Mouse (Mus musculus) liver, embryonic 11.5 days (tissue): ENCODE results near the gene Usp28. TPM values are rescaled to one million over a fixed set of nuclear protein-coding genes. Genes with fewer than 3 reads are reported as not detected.

Experiments used
- ATAC-seq: fragments of 200-750 bp; cut with Nextera tagmentation; replicated peaks from 2 replicates; pipeline ENCODE4 v1.8.0; 2017; ENCODE audit warnings: moderate number of reproducible peaks, mild to moderate bottlenecking, moderate TSS enrichment, moderate library complexity; ENCODE audit not compliant: low FRiP score
- DNase-seq: peaks from one replicate; pipeline ENCODE4 v3.0.0-alpha.2; 2017; ENCODE audit warnings: low spot score
- H3K27ac ChIP-seq: fragments of 300-500 bp; sonication (generic); 2 replicates; pipeline ENCODE4 v1.5.1; 2014; ENCODE audit warnings: mild to moderate bottlenecking, low read depth, low read length, control low read depth
- H3K27me3 ChIP-seq: fragments of 300-500 bp; sonication (generic); replicated peaks from 2 replicates; pipeline ENCODE4 v1.6.1; 2014; ENCODE audit warnings: low read length, mixed read lengths; ENCODE audit not compliant: control insufficient read depth, insufficient read depth
- H3K36me3 ChIP-seq: fragments of 300-500 bp; sonication (generic); 2 replicates; pipeline ENCODE4 v1.6.1; 2014; ENCODE audit warnings: mild to moderate bottlenecking, low read length, moderate library complexity, mixed read lengths; ENCODE audit not compliant: control insufficient read depth, insufficient read depth
- H3K4me1 ChIP-seq: fragments of 300-500 bp; sonication (generic); replicated peaks from 2 replicates; pipeline ENCODE4 v1.6.1; 2014; ENCODE audit warnings: low read length, mixed read lengths; ENCODE audit not compliant: control insufficient read depth, insufficient read depth
- H3K4me2 ChIP-seq: fragments of 300-500 bp; sonication (generic); 2 replicates; pipeline ENCODE4 v1.6.1; 2014; ENCODE audit warnings: mild to moderate bottlenecking, control low read depth, moderate library complexity
- H3K4me3 ChIP-seq: fragments of 300-500 bp; sonication (generic); 2 replicates; pipeline ENCODE4 v1.5.1; 2014; ENCODE audit warnings: low read depth, low read length, control low read depth
- H3K9ac ChIP-seq: fragments of 300-500 bp; sonication (generic); 2 replicates; pipeline ENCODE4 v1.6.1; 2014; ENCODE audit warnings: low read depth, low read length, control low read depth
- H3K9me3 ChIP-seq: fragments of 300-500 bp; sonication (generic); 2 replicates; pipeline ENCODE4 v1.6.1; 2016; ENCODE audit warnings: low read length, inconsistent platforms, mixed read lengths; ENCODE audit not compliant: control insufficient read depth
- WGBS: fragments of 180-500 bp; shearing (Covaris S2); extraction: QIAGEN DNeasy Blood & Tissue Kit; methylation state at CpG from one replicate; pipeline ENCODE4 v1.1.7; 2014; 5-methylcytosine and 5-hydroxymethylcytosine counted together
- polyA plus RNA-seq: library from polyadenylated mRNA; unstranded; fragments of >200 nt; fragmentation: Nextera tagmentation; extraction: Ambion mirVana; gene quantifications from 2 replicates; pipeline ENCODE4 v1.2.1, GENCODE M21; 2014

The Usp28 gene
- polyA plus RNA-seq, 1 experiment from 2014 or later: 15.4 TPM

GRCm38 (mm10) chr9:49050901-49051300 lies 65.7 kb downstream of the Usp28 start:
- Histone ChIP-seq H3K27me3 (no peaks in the 10 kb centered on the region), H3K4me3 (no peak overlapping the region), H3K27ac (no peak overlapping the region), H3K36me3 (no peaks in the 10 kb centered on the region), H3K4me1 (no peaks in the 10 kb centered on the region), H3K9ac (no peak overlapping the region), H3K4me2 (no peak overlapping the region), H3K9me3 (no peaks in the 10 kb centered on the region)
- 64% methylated on average over 5 of the region's 5 CpGs for WGBS
- ATAC-seq (no peak), DNase-seq (no peak)

GRCm38 (mm10) chr9:49051349-49051748 lies 66.2 kb downstream of the Usp28 start:
- Histone ChIP-seq H3K4me2 (no peak overlapping the region), H3K27ac (no peak overlapping the region), H3K9me3 (no peaks in the 10 kb centered on the region), H3K4me3 (no peak overlapping the region), H3K9ac (no peak overlapping the region), H3K27me3 (no peaks in the 10 kb centered on the region), H3K4me1 (peaks cover 2% of the 10 kb centered on the region; the same call in 1 of the 2 replicates), H3K36me3 (no peaks in the 10 kb centered on the region)
- ATAC-seq: no peak
- 11% methylated on average over 5 of the region's 5 CpGs for WGBS
- no peak for DNase-seq

GRCm38 (mm10) chr9:49054028-49054427 lies 68.9 kb downstream of the Usp28 start:
- Histone ChIP-seq H3K4me3 (no peak overlapping the region), H3K4me2 (no peak overlapping the region), H3K36me3 (no peaks in the 10 kb centered on the region), H3K4me1 (peaks cover 4% of the 10 kb centered on the region; the same call in 1 of the 2 replicates), H3K27me3 (no peaks in the 10 kb centered on the region), H3K9ac (no peak overlapping the region), H3K27ac (no peak overlapping the region), H3K9me3 (no peaks in the 10 kb centered on the region)
- DNase-seq (no peak), ATAC-seq (no peak)
- WGBS: 76% methylated on average over 3 of the region's 3 CpGs

GRCm38 (mm10) chr9:49055333-49056205 lies 70.4 kb downstream of the Usp28 start, which contains the start of gene Zw10:
TSS of gene Zw10 (plus strand) at chr9:49055613.
- Histone ChIP-seq H3K4me2 (peak within 1 kb of the TSS; percentile 63), H3K4me1 (peaks cover 4% of the 10 kb centered on the region; the same call in 1 of the 2 replicates), H3K36me3 (peaks cover 3% of the 10 kb centered on the region; the same call in 1 of the 2 replicates), H3K9ac (peak within 1 kb of the TSS; percentile 87), H3K27ac (peak within 1 kb of the TSS; percentile 15; the same call in 1 of the 2 replicates), H3K9me3 (no peaks in the 10 kb centered on the region), H3K4me3 (peak within 1 kb of the TSS; percentile 88), H3K27me3 (no peaks in the 10 kb centered on the region)
- ATAC-seq: peak; percentile 98
- peak; percentile 91 for DNase-seq
- under 1% methylated on average over 53 of the region's 53 CpGs for WGBS

- Histone ChIP-seq H3K9me3 (no peaks in the 10 kb centered on the region), H3K4me2 (no peak overlapping the region), H3K4me1 (no peaks in the 10 kb centered on the region), H3K27ac (no peak overlapping the region), H3K4me3 (no peak overlapping the region), H3K9ac (no peak overlapping the region), H3K27me3 (no peaks in the 10 kb centered on the region), H3K36me3 (peaks cover 32% of the 10 kb centered on the region)
- DNase-seq (no peak), ATAC-seq (no peak)
- WGBS: 89% methylated on average over 3 of the region's 3 CpGs
Observed at GRCm38 (mm10) chr9:49076847-49077246, 91.7 kb downstream of the Usp28 start.

GRCm38 (mm10) chr9:49081107-49081506 lies 95.9 kb downstream of the Usp28 start, which contains the start of gene Tmprss5:
TSS of gene Tmprss5 (plus strand) at chr9:49081260.
- H3K27ac ChIP-seq: no peak within 1 kb of the TSS
- DNase-seq: no peak
- no peak within 1 kb of the TSS for H3K4me2 ChIP-seq
- H3K9me3 ChIP-seq: no peaks in the 10 kb centered on the region
- H3K9ac ChIP-seq: no peak within 1 kb of the TSS
- no peaks in the 10 kb centered on the region for H3K4me1 ChIP-seq
- 82% methylated on average over 5 of the region's 5 CpGs for WGBS
- no peaks in the 10 kb centered on the region for H3K27me3 ChIP-seq
- no peak within 1 kb of the TSS for H3K4me3 ChIP-seq
- ATAC-seq: no peak
- H3K36me3 ChIP-seq: peaks cover 13% of the 10 kb centered on the region

GRCm38 (mm10) chr9:49081561-49081960 lies 96.4 kb downstream of the Usp28 start:
- ATAC-seq: no peak
- no peaks in the 10 kb centered on the region for H3K9me3 ChIP-seq
- DNase-seq: peak; percentile 37
- H3K4me3 ChIP-seq: no peak overlapping the region
- no peak overlapping the region for H3K9ac ChIP-seq
- H3K4me1 ChIP-seq: no peaks in the 10 kb centered on the region
- no peak overlapping the region for H3K27ac ChIP-seq
- H3K36me3 ChIP-seq: peaks cover 13% of the 10 kb centered on the region
- H3K27me3 ChIP-seq: no peaks in the 10 kb centered on the region
- no peak overlapping the region for H3K4me2 ChIP-seq
- WGBS: 18% methylated on average over 4 of the region's 4 CpGs

GRCm38 (mm10) chr9:49087317-49087716 lies 102.1 kb downstream of the Usp28 start:
- WGBS: 66% methylated on average over 11 of the region's 11 CpGs
- Histone ChIP-seq H3K27me3 (no peaks in the 10 kb centered on the region), H3K9ac (no peak overlapping the region), H3K4me2 (no peak overlapping the region), H3K4me1 (no peaks in the 10 kb centered on the region), H3K36me3 (no peaks in the 10 kb centered on the region), H3K9me3 (no peaks in the 10 kb centered on the region), H3K4me3 (no peak overlapping the region), H3K27ac (no peak overlapping the region)
- DNase-seq (no peak), ATAC-seq (no peak)
